Mouse (Mus musculus) stomach, postnatal 0 days (tissue): ENCODE results near the gene Dlx2.

Experiments used
- CTCF ChIP-seq: IDR thresholded peaks from 2 replicates; pipeline ENCODE4 v1.5.1; 2016; ENCODE audit warnings: antibody characterized with exemption, low read depth, mild to moderate bottlenecking, moderate library complexity
- EP300 ChIP-seq: optimal IDR thresholded peaks from 2 replicates; pipeline ENCODE3; 2016; ENCODE audit warnings: antibody characterized with exemption

GRCm38 (mm10) chr2:71542816-71543301 lies 3.7 kb downstream of the Dlx2 start:
- TF ChIP-seq CTCF (no peak), EP300 (no peak)
